Mouse (Mus musculus) c-Kit-positive CD71-negative TER-119-negative erythroid progenitor cells, embryonic 14.5 days (primary cell): ENCODE measurements around the gene Rbms1.
"Not testable (repeated sequence)": the region's sequence is repeated elsewhere in the genome, so short reads cannot be mapped to it uniquely, and the experiment has no call there.

Experiments used
- DNase-seq: peaks from one replicate; pipeline ENCODE4 v3.0.0-alpha.2; 2013; ENCODE audit warnings: low read depth

Gene Rbms1

DNA sequence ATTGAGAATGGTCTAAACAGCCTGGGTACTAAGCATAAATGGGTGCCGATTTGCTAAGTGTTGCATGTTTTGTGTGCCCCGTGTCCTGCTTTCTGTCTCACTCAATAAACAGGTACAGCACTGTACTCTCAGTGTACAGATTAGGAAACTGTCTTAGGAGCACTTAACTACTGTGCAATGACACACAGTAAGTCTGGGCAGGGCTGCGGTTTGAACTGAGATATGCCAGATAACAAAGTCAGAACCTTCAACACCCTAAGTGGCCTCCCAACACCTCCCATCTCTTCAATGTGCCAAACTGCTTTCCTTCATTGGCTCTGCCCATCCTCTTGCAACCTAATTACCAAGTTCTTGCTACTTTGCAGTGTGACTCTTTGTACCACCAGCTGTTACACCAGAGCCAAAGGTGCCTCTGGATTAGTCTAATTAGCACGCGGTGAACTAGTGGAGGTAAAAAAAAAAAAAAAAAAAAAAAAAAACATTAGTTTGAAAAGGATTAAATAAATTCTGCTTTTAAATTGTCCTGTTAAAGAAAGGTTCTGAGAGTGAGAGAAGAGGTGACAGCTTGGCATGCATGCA is 117.6 kb downstream of the Rbms1 start:
- no peak for DNase-seq

DNA sequence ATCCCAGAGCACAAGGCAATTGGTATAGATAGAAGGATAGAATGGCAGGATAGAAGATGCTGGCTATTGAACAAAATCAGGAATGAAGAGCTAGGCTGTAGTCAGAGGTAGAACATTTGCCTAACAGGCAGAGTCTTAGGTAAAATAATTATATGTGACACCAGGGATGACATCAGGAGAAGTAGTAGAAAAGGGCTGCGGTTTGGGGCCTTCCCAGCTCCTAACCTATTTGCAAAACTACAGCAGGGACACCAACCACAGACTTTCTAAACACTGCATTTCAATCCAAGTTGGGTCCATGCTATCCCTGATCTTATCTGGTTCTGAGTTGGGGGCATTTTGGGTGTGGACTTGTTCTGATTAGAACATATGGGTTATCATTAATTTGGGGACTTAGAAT is 118.7 kb downstream of the Rbms1 start:
- no peak for DNase-seq

DNA sequence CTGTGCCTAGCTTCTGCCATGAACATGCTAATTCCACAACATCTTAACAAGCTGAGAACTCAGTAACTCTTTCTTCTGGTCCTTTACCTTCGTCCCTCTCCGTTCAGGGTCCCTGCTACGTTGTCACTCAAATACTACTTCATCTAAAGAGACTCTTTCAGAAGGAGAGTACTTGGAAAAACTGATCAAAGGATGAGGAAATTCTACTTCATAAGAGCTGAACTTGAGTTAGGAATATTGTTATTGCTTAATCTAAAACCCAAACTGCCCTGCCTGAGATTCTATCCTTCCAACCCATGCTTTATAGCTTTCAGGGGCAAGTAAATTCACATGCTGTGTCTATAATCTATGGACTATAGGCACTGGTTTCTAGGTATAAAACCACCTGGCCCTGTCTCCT is 119.4 kb downstream of the Rbms1 start:
- no peak for DNase-seq

DNA sequence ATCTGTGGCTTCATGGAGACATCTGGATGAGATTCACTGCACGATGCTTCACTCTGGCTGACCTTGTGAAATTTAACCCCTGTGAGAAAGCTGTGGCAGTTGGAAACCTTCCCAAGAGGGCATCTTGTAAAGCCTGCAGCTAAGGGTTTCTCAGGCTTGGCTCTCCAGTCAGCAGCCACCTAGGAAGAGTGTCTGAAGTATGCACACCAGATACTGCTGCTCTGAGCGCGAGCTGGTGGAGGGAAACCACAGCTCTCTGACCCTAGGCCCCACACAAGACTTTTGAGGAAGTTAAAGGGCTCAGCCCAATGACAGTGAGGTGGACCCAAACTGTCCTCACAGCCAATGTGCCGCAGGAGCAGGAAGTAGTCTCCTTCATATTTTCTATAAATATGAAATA is 120.0 kb downstream of the Rbms1 start:
- peak; percentile 37 for DNase-seq

DNA sequence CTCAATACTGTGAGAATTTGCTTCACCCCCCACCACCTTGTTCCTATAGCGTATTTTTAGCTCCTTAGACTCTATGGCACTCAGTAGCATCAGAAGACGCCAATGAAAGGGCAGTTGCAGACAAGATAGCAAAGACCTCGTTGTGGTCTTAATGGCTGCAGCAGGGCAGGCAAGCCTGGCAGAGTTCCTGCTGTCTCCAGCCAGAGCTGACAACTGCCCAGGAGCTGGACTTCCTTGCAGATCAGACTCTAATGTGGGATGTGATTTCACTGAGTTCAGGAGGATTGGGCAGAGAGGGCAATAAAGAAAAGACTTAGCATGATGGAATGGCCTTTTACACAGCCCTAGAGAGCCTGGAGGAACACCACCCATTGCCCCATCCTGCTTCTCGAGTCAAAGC is 122.1 kb downstream of the Rbms1 start:
- no peak for DNase-seq

DNA sequence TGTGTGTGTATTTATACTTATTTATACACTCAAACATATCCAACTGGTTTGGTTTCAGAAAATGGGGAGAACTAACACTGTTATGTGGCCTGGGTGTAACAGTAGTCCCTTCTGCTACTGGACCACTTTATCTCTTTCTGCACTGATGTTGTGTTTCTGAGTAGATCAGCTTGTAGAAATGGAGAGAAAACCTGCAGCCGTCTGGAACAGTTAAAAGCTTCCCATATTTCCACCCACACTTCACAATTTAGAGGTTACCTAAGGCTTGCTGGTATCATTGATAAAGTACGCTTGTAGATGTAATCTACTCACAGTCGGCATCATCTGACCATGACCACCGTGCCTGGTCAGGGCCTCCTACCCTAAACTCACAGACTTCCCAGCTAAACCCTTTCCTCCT is 123.5 kb downstream of the Rbms1 start:
- no peak for DNase-seq

DNA sequence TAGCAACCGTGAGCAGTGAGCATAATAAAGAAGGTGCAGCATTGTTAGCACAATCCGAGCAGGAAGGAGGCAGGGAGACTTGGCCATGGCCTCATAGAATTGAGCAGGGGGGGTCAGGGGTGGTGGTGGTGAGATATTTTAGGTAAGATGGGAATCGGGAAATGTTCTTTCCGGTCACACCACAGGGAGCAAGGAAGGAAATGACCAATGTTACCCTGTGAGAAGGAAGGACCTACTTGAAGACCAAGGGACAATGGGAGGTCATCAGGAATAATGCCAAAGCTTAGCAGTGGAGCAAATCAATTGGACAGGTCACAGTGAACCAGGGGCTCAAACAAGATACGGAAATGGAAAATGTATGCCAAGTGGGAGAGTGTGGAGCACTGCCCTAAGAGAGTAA is 124.1 kb downstream of the Rbms1 start:
- no peak for DNase-seq

DNA sequence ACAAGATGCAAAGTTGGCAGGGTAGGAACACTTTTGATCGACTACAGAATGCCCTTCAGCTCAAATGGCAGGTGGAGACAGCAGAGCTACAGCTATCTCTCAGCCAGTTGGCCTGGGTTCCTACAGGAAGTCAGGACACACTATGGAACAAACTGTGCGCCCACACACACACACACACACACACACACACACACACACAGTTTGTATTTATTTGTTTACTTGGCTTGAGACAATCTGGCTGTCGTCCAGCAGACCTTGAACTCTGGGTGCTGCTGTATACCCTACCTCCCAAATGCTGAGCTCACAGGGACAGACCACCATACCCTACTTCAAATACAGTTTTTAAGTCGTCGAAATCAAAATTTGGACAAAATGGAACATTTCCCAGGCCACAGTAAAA is 125.4 kb downstream of the Rbms1 start:
- DNase-seq: no peak

DNA sequence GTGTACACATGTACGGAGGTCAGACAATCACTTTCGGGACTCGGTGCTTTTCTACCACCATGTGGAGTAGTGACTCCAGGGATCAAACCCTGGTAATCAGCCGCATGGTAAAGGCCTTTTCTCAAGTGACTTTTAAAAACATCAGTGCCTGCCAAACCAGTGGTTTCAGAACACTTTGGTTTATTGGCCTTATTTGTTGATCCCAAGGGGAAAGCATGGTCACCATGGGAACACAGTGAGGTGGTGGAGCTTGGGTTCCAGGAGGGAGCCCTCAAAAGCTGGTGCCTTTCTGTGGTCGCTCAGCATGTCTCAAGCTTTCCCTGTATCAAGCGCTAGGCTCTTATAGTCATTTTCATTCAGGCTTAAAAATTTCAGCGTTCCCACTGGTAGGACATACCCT is 126.8 kb downstream of the Rbms1 start:
- DNase-seq: no peak

DNA sequence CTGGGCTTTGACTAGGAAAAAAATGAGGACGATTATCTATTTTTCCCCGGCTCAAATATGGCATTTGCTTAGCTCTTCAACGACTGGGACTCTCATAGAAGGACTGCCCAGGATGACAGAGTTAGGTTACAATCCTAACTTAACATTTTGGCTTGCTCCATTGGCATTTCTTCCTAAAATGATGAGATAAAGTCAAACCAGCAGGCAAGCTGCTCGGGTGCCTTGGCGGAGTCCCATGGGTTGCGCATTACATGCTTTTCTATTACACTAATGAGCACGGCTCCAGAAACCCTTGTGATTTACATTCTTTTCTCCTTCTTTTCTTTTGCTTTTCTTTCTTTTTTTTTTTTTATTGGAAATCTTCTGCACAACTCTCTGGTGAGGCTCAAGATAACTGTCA is 128.7 kb downstream of the Rbms1 start:
- no peak for DNase-seq

DNA sequence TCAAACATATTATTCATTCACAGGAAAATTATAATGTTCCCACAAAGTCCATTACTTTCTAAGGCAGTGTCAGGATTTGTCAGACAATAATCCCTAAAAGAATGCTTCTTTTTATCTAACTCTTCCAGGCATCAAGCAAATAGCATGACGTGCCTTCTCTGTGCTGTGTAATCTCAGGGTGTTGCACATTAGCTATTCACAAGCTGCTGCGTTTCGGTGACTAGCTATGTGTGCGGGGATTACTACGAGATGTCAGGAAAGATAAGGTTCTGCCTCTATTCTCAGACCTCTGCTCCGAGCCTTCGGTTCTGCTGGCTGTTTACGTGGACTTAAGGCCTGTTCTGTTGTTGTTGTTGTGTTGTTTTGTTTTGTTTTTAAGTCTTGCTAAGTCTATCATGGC is 130.7 kb downstream of the Rbms1 start:
- no peak for DNase-seq

DNA sequence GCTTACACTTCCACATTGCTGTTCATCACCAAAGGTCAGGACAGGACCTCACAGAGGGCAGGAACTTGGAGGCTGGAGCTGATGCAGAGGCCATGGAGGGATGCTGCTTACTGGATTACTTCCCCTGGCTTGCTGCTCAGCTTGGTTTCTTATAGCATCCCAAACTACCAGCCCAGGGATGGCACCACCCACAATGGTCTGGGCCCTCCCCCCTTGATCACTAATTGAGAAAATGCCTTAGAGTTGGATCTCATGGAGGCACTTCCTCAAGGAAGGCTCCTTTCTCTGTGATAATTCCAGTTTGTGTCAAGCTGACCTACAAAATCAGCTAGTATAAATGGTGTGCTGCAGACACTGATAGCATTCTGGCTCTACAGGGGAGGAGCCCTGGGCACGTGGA is 132.5 kb downstream of the Rbms1 start:
- DNase-seq: not testable (repeated sequence)

DNA sequence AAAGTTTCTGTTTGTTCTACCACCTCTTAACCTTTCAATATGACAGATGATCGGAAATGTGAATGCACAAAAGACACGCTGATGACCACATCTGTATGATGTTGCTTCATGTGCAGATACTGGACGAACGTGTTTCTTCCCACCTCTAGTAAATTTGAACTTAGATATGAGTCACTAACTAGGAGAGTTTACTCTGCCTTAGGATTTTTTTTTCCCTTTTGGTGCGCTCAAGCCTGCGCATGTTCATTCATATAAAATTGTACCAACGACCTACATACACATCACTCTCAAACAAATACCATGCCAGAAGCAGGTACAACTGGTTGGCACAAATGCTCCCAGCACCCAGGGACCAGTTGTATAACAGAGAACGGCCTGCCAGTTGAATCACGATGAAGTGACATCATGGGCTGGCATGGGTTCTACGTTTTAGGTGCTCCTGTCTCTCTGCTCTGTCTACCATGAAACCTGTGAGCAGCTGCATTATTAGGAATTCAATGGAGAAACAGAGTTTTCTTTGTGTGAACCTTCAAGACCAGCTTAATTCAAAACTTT is 134.0 kb downstream of the Rbms1 start:
- DNase-seq: no peak

DNA sequence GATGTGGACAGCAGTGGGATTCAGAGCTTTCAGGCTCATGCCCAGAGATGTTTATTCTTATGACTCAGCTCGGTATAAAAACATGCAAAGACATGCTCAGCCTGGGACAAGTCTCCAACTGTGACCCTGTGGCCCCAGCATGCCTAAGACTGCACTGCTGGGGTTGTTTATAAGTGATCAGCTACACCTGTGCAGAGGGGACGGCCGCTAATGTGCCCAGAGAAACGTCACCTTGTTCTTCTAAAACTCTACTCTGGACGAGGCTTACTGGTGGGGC is 135.9 kb downstream of the Rbms1 start:
- DNase-seq: no peak

DNA sequence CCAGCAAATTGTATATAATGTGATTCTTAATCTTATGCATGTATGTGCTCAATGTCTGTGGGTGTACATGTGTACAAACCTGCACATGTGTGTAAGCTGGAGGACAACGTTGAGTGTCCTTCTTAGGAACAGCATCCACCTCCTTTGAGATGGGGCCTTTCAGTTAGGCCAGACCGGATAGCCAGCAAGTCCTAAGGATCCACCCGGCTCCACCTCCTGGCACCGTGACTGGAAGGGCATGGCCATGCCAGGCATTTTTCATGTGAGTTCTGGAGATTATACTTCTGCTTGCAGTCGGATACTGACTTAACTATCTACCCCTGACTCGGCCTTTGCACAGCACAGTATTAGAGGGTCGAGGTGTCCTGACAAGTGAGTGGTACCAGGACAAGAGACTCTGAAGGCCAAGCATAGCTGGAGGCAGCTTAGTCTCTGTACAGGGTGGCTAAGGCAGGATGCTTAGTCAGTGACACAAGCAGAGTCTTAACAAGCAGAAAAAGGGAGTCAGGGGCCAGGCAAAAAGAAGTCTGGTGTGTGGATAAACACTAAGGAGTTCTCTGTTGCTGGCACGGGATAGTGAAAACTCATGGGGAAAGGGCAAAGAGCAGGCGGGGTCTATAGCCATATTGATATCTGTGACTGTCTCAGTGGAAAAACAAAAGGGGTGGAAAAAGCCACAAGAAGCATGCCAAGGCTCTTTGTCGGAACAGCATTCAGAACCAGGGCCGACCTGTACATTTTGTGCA is 136.4 kb downstream of the Rbms1 start:
- DNase-seq: no peak

DNA sequence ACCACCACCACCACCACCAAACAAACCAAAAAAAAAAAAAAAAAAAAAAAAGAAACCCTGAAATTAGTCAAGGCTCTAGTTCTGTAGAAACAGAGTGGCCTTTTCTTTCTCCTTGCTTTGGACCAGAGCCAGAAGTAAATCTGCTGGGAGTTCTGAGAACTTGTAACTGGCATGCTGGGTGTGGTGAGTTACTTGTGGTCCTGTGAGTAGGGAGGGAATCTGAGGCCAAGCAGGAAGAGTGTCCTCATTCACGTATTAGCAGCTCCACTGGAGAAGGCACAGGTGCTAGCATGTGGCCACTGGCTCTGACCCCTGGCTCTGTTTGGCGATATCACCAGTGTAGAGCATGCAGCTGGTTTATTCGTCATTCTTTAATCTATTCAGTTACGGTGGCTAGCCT is 137.3 kb downstream of the Rbms1 start:
- DNase-seq: no peak

DNA sequence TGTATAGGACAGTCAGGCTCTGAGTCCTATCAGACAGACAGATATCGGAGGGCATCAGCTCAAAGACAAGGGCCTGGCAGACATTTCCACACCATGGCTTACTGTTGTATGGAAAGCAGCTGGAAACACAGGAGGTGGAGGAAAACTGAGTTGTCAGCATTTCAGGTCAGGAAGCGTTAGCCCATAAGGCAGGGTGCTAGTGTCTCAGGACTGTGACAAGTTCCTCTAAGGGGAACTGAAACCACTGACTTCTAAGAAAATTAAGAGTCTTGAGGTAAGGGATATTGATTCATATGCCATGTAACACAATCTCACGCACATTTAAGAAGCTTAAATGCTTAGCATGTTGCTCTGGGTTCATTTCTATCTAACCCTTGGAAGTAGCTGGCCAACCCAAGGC is 141.4 kb downstream of the Rbms1 start:
- DNase-seq: no peak

DNA sequence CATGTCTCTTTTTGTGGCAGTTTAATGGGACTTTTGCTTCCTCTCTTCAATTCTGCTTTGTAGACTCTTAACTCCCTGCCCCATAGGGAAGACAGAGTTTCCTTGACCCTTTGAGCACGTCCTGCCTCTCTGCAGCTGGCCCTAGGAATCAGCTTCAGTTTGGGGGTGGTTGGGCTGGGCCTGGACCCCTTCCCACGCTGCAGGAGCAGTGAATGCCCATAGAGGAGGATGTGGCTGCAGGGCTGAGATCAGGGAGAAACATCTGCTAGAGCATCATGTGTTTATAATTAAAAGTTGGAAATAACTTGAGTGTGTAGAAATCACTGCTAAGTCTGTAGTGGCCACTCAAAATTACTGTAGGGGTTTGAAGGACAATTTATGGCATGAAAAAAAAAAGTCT is 144.4 kb downstream of the Rbms1 start:
- no peak for DNase-seq

DNA sequence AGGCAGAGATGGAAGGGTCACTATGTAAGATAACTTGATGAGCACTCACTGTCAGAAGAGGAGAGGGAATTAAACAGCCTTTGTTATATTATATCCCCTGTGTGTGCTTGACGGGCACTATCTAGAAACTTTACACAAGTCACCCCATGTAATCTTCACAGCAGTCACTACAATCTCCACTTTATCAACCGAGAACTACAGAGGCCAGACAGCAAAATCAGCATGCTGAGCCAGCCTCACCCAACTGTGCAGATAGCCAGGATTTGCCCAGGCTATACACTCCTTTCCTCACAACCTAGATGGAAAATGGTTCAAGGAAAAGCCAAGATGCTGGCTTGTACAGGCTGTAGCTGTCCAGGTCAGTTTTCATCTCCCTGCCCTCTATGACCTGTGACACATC is 146.7 kb downstream of the Rbms1 start:
- DNase-seq: no peak

DNA sequence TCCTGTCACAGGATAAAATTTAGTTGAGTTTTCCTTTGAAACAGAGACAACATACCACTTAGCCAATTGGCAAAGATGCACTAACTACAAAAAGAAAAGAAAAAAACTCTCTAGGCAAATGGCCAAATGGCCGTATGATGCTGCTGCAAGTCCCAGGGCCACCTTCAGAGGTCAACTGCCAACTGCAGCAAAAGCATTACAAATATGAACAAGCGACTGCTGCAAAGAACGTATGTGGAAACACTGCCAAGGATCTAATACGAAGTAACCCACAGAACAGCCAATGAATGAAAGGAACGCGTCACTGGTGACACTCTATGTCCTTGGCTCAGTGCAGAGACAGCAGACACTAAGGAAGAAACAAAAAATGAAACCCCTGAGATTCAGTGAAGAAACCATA is 148.2 kb downstream of the Rbms1 start:
- no peak for DNase-seq

DNA sequence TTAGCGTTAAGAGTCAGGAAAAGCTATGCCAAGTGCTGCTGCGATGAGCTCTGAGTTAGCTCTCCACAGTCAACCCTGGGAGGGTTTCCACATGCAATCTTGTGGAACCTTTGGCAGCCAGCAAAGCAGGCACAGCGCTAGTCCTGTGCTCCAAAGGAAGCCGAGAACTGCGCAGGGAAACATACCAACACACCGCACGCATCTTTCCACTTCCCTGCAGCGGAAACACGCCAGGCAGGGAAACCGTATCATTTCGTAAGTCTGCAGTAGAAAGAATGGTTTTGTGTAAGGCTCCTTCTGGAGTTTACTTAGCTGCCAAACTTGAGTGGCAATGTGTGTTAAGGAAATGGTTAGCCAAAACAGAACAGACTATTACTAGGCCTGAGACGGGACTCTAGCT is 150.0 kb downstream of the Rbms1 start:
- DNase-seq: no peak

DNA sequence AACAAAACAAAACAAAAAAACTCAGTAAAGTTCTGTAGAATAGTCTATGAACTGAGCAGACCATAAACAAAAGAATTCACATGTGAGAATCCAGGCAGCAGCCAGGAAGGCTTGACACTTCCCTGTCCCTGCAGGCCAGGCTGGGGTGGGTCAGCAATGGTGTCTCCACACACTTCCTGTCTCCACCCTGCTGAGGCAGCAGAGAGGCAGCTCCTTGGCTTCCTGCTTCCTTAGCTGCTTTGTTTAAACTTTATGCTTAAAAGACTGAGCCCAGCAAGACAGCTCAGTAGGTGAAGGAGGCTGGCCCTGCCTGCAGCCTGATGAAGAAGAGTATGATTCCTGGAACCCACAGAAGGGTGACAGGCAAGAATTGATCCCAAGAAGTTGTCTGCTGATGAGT is 152.4 kb downstream of the Rbms1 start:
- DNase-seq: peak; percentile 17

DNA sequence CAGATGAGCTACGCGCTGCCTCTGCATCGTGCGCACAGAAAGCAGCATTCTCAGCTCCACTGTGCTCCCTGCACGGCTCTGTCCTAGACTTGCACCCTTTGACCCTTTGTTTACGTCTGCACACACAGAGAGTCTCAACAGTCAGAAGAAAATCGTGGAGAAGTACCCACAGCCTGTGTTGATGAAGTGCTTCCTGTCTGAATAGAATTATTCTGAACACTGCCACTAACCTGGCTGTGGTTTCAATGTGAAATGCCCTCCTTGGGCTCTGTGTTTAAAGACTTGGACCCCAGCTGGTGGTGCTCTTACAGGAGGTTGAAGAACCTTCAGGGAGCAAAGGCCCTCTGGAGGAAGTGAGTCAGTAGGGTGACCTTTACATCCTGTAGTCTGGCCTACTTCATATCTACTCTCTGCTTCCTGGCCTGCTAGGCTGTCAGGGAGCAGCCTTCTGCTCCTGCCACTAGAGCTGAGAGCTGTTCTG is 153.5 kb downstream of the Rbms1 start:
- no peak for DNase-seq

DNA sequence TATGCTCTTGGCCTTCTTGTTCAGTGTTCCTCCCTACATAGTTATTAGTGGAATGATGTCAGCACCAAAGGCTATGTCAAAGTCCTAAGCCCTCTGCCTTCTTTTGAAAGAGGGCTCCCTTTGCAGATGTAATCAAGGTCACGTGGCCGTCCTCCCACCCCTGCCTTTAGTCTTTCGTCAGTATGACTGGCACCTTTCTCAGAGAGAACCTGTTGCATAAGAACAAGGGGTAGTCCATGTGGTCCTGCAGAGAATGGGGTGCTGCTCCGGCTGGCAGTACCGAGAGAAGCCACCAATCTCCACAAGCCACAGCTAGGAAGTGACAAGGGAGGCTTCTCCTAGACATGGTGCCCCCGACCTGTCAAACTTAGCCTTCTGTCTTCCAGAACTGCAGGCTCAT is 154.2 kb downstream of the Rbms1 start:
- no peak for DNase-seq
